Mouse (Mus musculus) G1E (cell line): ENCODE data around the gene Carns1. TPM values are rescaled to one million over a fixed set of nuclear protein-coding genes. Genes with fewer than 3 reads are reported as not detected.
A peak's percentile ranks its signal among the peaks of the same experiment; 100 is the strongest.

Source experiments
- ATAC-seq: 2 replicates; pipeline ENCODE4 v1.8.0; 2016; ENCODE audit warnings: mild to moderate bottlenecking; ENCODE audit not compliant: insufficient number of reproducible peaks, poor library complexity, low FRiP score, severe bottlenecking; ENCODE audit errors: extremely low read depth
- DNase-seq: peaks from one replicate; pipeline ENCODE4 v3.0.0; 2012; ENCODE audit warnings: low spot score
- H3K27me3 ChIP-seq: 2 replicates; pipeline ENCODE4 v1.6.1; 2012; ENCODE audit warnings: mild to moderate bottlenecking, low read length, inconsistent platforms; ENCODE audit not compliant: insufficient read depth
- H3K36me3 ChIP-seq: replicated peaks from 2 replicates; pipeline ENCODE3; 2012; ENCODE audit warnings: mild to moderate bottlenecking, inconsistent platforms
- H3K4me1 ChIP-seq: 2 replicates; pipeline ENCODE4 v1.6.1; 2012; ENCODE audit warnings: low read depth, low read length, inconsistent platforms, mixed read lengths; ENCODE audit not compliant: insufficient read depth
- H3K4me3 ChIP-seq: 2 replicates; pipeline ENCODE4 v1.5.1; 2012; ENCODE audit warnings: low read depth, mild to moderate bottlenecking, inconsistent platforms, low read length, moderate library complexity, mixed read lengths
- H3K9me3 ChIP-seq: replicated peaks from 2 replicates; pipeline ENCODE4 v1.6.1; 2012; ENCODE audit warnings: inconsistent platforms
- CTCF ChIP-seq: IDR thresholded peaks from 2 replicates; pipeline ENCODE4 v1.5.1; 2012; ENCODE audit warnings: low read depth, low read length, inconsistent platforms, mixed read lengths
- GATA1 ChIP-seq: IDR thresholded peaks from 2 replicates; pipeline ENCODE4 v1.6.1; 2012; ENCODE audit warnings: borderline replicate concordance, low read length, inconsistent platforms, mixed read lengths
- GATA2 ChIP-seq: IDR thresholded peaks from 2 replicates; pipeline ENCODE4 v1.6.1; 2012; ENCODE audit warnings: low read depth, low read length, inconsistent platforms, borderline replicate concordance
- POLR2AphosphoS5 ChIP-seq: IDR thresholded peaks from 2 replicates; pipeline ENCODE4 v1.6.1; 2012; ENCODE audit warnings: low read depth, low read length, inconsistent platforms; ENCODE audit not compliant: insufficient replicate concordance
- TAL1 ChIP-seq: conservative IDR thresholded peaks from 2 replicates; pipeline ENCODE4 v1.6.1; 2012; ENCODE audit warnings: low read depth, low read length, inconsistent platforms, mixed read lengths
- polyA plus RNA-seq: library from polyadenylated mRNA; stranded (reverse); fragments of >175 nt; gene quantifications from 2 replicates; pipeline ENCODE4 v1.2.3, GENCODE M21; 2012
- total RNA-seq, 2 experiments: library from RNA; stranded (forward) in 1 of 2; stranded (reverse) in 1 of 2; fragments of 200-1000 nt in 1 of 2; fragments of >200 nt in 1 of 2; fragmentation: Nextera tagmentation in 1 of 2; gene quantifications; 2 replicates each; pipeline ENCODE4 v1.2.3; 2014 to 2017

Gene Carns1
- total and polyA plus RNA-seq, 3 experiments: 0.48 to 1.2 (median 0.55) TPM

DNA sequence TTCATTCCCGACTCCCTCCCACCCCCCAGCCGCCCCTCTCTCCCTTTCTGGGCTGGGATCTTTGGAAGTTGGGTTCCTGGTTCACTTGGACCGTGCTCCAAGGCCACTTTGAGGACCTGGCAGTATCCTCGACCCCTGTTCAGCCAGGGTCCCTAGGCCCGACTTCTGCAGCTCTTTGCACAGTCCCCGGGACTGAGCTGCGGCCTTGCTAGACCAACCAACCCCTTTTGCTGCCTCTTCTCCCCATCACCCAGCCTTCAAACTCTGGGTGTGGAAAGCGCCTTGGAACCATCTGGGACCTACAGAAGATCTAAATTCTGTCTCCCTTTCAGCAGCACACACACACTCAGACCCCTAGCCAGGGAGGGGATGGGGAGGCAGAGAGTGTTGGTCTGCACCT lies 26.5 kb downstream of the Carns1 start:
- peaks cover 6% of the 10 kb centered on the region; the same call in 1 of the 2 replicates for H3K27me3 ChIP-seq
- peaks cover 47% of the 10 kb centered on the region for H3K36me3 ChIP-seq
- ATAC-seq: no peak

DNA sequence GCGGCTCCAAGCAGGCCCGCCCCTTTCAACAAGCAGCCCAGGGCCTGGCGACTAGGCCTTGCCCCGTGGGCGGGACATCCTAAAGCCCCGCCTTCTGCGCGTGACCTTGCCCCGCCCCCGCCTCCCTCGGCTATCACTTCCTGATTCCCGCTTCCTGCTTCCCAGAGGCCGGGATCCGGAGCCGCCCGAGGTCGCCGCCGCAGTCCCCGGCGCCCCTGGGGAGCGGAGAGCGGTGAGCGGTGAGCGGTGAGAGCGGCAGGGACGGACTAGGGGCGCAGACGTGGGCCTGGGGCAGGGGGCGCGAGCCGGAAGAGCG lies 26.8 kb downstream of the Carns1 start, which contains the start of gene Coro1b:
Gene Coro1b, plus strand, starts transcription at position 129 of the 316 bp plus-strand sequence.
- peaks cover 50% of the 10 kb centered on the region for H3K4me1 ChIP-seq
- ATAC-seq (peak; percentile 92), DNase-seq (peak; percentile 91)
- H3K36me3 ChIP-seq: peaks cover 44% of the 10 kb centered on the region
- peaks cover 9% of the 10 kb centered on the region; the same call in 1 of the 2 replicates for H3K27me3 ChIP-seq
- H3K9me3 ChIP-seq: no peaks in the 10 kb centered on the region
- TF ChIP-seq GATA1 (no peak), GATA2 (no peak), POLR2AphosphoS5 (no peak), CTCF (no peak), TAL1 (no peak)
- peak within 1 kb of the TSS; percentile 82 for H3K4me3 ChIP-seq

More for the DNA sequence above, 26.5 kb downstream of the Carns1 start:
- Histone ChIP-seq H3K4me1 (peaks cover 52% of the 10 kb centered on the region), H3K4me3 (peak overlapping the region; percentile 82), H3K9me3 (no peaks in the 10 kb centered on the region)
- TF ChIP-seq POLR2AphosphoS5 (no peak), CTCF (no peak), GATA1 (no peak), GATA2 (no peak), TAL1 (no peak)
- no peak for DNase-seq

DNA sequence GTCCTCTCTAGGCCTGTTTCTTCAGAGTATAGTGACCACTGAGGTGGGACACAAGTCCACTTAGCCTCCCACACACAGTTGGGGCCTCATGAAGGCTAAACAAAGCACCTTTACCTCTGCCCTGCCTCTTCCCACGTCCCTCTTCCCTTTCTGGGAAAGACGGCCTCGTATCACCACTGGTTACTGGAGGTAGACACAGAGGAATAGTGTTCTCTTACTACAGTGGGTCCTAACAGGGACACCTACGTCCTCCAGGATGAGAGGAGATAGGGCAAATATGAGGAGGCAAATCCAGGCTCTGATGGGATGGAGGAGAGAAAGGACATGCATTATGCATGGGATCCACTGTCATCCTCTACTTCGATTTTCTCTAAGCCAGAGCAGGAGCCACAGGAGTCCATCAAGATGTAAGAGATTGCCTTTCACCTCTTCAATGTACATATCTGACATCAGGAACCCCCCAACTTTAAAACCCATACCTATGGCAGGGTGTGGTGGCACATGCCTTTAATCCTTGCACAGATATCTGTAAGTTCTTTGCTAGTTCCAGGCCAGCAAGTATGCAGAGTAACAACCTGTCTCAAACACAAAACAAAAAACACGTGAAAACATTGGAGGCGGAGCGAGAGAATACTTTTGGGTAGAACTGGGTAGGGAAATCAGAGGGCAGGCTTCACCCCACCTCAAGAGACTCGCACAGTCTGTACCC lies 27.3 kb downstream of the Carns1 start:
- Histone ChIP-seq H3K4me1 (peaks cover 46% of the 10 kb centered on the region), H3K36me3 (peaks cover 39% of the 10 kb centered on the region), H3K9me3 (no peaks in the 10 kb centered on the region), H3K4me3 (peak overlapping the region; percentile 82), H3K27me3 (peaks cover 14% of the 10 kb centered on the region)
- no peak for DNase-seq
- no peak for ATAC-seq
- TF ChIP-seq GATA1 (no peak), TAL1 (no peak), POLR2AphosphoS5 (no peak), GATA2 (no peak), CTCF (no peak)

DNA sequence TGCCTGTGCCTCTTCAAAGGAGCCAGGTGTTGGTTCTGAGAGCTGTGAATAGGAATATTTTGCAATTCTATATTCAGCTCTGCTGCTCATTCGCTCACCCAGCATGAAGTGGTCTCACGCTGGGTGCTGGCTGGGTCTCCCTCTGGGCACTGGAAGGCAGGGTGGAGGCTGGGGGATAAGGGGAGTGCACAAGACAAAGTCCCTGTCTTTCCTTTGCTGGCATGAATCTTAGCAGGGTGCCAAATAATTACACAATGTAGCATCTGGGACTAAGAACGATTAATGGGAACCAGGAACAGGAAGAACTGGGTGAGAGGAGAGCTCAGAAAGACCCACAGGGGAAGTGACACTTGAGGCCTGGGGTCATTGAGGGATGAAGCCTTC lies 28.3 kb downstream of the Carns1 start:
- H3K27me3 ChIP-seq: peaks cover 22% of the 10 kb centered on the region
- no peak for DNase-seq
- TF ChIP-seq GATA1 (no peak), TAL1 (no peak), GATA2 (no peak)
- no peak overlapping the region for H3K4me3 ChIP-seq
- H3K9me3 ChIP-seq: no peaks in the 10 kb centered on the region
- H3K36me3 ChIP-seq: peaks cover 29% of the 10 kb centered on the region
- peaks cover 45% of the 10 kb centered on the region for H3K4me1 ChIP-seq
- no peak for ATAC-seq

DNA sequence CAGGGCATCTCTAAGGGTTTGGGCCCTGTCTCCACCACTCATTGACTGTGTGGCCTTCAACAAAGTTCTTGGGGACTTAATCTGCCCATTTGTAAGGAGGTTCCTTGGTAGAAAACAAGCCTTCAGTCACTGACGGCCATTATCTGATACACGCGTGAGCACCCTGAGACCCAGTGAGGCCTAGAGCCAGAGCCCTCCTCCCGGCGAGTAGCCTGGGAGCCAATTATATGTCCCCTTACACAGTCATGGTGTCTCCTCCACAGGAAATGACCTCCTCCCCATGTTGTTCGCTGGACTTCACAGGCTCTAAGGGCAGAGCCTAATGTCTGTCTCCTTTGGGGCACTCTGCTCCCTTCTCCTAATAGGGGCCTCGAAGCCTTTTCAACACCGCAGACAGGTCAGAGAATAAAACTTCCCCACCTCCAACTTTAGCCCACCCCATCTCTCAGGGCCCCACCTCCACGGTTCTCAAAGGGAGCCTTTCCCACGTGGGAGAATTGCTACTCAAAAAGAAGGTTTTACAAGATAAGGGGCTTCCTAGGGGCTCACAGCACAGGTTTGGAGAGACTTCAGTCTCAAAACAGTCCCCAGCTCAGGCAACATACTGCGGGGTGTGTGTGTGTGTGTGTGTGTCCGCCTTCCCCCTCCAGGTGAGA lies 28.8 kb downstream of the Carns1 start:
- no peaks in the 10 kb centered on the region for H3K9me3 ChIP-seq
- peaks cover 22% of the 10 kb centered on the region for H3K27me3 ChIP-seq
- DNase-seq (no peak), ATAC-seq (no peak)
- no peak for TF ChIP-seq CTCF
- no peak for TF ChIP-seq TAL1
- no peak for TF ChIP-seq GATA1
- no peak for TF ChIP-seq POLR2AphosphoS5
- no peak for TF ChIP-seq GATA2
- H3K4me3 ChIP-seq: no peak overlapping the region
- peaks cover 45% of the 10 kb centered on the region for H3K4me1 ChIP-seq
- H3K36me3 ChIP-seq: peaks cover 24% of the 10 kb centered on the region

DNA sequence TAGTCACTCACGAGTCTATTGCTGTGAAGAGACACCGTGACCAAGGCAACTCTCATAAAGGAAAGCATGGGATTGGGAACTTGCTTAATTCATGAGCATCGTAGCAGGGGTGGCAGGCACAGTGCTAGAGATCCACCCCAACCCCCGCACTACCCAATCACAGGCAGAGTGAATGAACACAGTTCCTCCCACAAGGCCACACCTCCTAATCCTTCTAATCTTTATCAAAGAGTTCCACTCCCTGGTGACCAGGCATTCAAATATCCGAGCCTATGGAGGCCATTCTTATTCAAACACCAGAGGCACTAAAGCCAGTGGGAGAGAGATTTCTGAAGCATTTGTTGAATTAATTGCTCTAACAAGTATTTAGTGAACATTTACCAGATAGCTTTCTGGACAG lies 29.3 kb downstream of the Carns1 start:
- TF ChIP-seq POLR2AphosphoS5 (no peak), CTCF (no peak), GATA1 (no peak), TAL1 (no peak), GATA2 (no peak)
- Histone ChIP-seq H3K4me1 (peaks cover 42% of the 10 kb centered on the region), H3K4me3 (no peak overlapping the region)

More for the DNA sequence above, 29.3 kb downstream of the Carns1 start:
- peaks cover 27% of the 10 kb centered on the region for H3K27me3 ChIP-seq
- ATAC-seq (no peak), DNase-seq (no peak)
- peaks cover 19% of the 10 kb centered on the region for H3K36me3 ChIP-seq
- H3K9me3 ChIP-seq: no peaks in the 10 kb centered on the region
